Mouse (Mus musculus): ENCODE data around the gene Eif2ak3.

The Eif2ak3 gene

DNA sequence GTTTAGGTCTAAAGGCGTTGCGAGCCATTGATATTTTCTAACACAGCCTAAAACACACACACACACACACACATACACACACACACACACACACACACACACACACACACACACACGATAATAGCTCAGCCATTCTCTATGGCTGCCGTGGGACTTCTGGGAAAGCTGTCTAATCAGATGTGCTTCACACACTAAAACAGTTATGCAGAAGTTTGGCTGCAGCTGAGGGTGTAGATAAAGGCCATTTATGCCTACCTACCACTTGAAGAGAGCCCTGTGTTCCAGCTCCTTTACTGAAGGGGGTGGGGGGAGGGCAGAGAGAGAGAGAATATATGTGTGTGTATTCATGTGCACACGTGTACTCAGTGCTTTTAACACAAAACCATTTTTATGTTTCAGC is 59.4 kb downstream of the Eif2ak3 start:
- DNase-seq = no peak

- DNase-seq = no peak
These were observed 65.3 kb downstream of the Eif2ak3 start for GRCm38 (mm10) chr6:70909572-70909971.

GRCm38 (mm10) chr6:70910285-70910684 is 66.0 kb downstream of the Eif2ak3 start:
- DNase-seq = no peak

DNA sequence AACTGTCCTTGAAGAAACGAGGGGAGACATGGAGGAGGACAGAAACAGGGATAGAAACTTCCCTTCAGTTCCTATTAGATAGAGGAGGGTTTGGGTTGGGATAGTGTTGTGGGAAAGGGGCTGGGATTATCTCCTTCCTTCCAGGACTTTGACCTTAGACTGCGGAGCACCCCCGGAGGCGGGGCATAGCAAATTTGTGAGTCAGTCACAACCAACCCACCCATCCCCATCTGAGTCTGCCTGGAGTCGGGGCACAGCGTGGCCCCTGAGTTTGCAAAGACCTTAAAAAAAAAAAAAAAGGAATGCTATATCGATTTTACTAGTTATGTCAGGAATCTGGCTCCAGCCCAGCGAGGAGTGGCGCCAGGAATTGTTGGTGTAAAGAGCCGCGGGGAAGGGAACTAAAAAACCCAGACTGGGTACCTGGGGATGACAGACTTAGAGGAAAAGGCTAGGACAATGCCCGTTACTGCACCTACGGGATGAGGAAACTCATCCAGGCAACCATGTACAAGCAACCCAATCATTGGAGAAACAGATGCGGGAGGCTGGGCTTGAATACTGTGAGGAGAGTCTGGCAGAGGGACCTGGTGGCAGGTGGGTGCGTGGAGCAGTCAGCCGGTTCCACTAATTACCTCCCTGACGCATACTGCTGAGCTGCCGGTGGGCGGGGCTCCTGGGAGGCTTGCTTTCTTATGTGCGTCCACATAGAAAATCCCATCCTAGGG is 67.5 kb downstream of the Eif2ak3 start:
- DNase-seq = no peak

- no peak for DNase-seq
These were observed 68.1 kb downstream of the Eif2ak3 start for GRCm38 (mm10) chr6:70912396-70912765.

GRCm38 (mm10) chr6:70918827-70919226 is 74.5 kb downstream of the Eif2ak3 start, which contains the start of gene Tex37:
Gene Tex37, minus strand, starts transcription at chr6:70918927.
- no peak for DNase-seq

- DNase-seq = peak; percentile 31
These were observed 77.2 kb downstream of the Eif2ak3 start for GRCm38 (mm10) chr6:70921274-70922074.

GRCm38 (mm10) chr6:70931801-70932200 is 87.5 kb downstream of the Eif2ak3 start:
- no peak for DNase-seq

- DNase-seq = no peak
These were observed 109.0 kb downstream of the Eif2ak3 start for GRCm38 (mm10) chr6:70953274-70953673.

GRCm38 (mm10) chr6:70954040-70954439 is 109.7 kb downstream of the Eif2ak3 start:
- DNase-seq = peak; percentile 31

Data from lung, postnatal 14 days (tissue).